Mouse (Mus musculus) lung, postnatal 0 days (tissue): ENCODE results near the gene Zfp493. TPM values are rescaled to one million over a fixed set of nuclear protein-coding genes. Genes with fewer than 3 reads are reported as not detected.
"Not testable (repeated sequence)": the region's sequence is repeated elsewhere in the genome, so short reads cannot be mapped to it uniquely, and the experiment has no call there.

Experiments
- ATAC-seq: fragments of 200-750 bp; cut with Nextera tagmentation; 2 replicates; pipeline ENCODE4 v1.8.0; 2017; ENCODE audit warnings: moderate library complexity
- DNase-seq: peaks from one replicate; pipeline ENCODE4 v3.0.0-alpha.2; 2016; ENCODE audit warnings: low spot score
- H3K27ac ChIP-seq: fragments of 300-500 bp; sonication (generic); 2 replicates; pipeline ENCODE4 v1.5.1; 2014; ENCODE audit warnings: antibody characterized with exemption, mild to moderate bottlenecking, low read length, mixed read lengths
- H3K27me3 ChIP-seq: fragments of 300-500 bp; sonication (generic); replicated peaks from 2 replicates; pipeline ENCODE4 v1.6.1; 2014; ENCODE audit warnings: low read length, mixed read lengths; ENCODE audit not compliant: insufficient read depth
- H3K36me3 ChIP-seq: fragments of 300-500 bp; sonication (generic); 2 replicates; pipeline ENCODE4 v1.6.1; 2014; ENCODE audit warnings: low read length, mixed read lengths; ENCODE audit not compliant: insufficient read depth
- H3K4me1 ChIP-seq: fragments of 300-500 bp; sonication (generic); 2 replicates; pipeline ENCODE4 v1.6.1; 2014; ENCODE audit warnings: antibody characterized with exemption, low read depth, low read length, mixed read lengths; ENCODE audit not compliant: insufficient read depth
- H3K4me2 ChIP-seq: fragments of 300-500 bp; sonication (generic); replicated peaks from 2 replicates; pipeline ENCODE4 v1.6.1; 2014; ENCODE audit warnings: low read depth, mild to moderate bottlenecking, low read length, moderate library complexity, mixed read lengths
- H3K4me3 ChIP-seq: fragments of 300-500 bp; sonication (generic); 2 replicates; pipeline ENCODE4 v1.5.1; 2014; ENCODE audit warnings: low read depth, low read length
- H3K9ac ChIP-seq: fragments of 300-500 bp; sonication (generic); replicated peaks from 2 replicates; pipeline ENCODE4 v1.6.1; 2014; ENCODE audit warnings: low read depth, mild to moderate bottlenecking
- H3K9me3 ChIP-seq: fragments of 300-500 bp; sonication (generic); 2 replicates; pipeline ENCODE4 v1.6.1; 2016; ENCODE audit warnings: low read length, mixed read lengths
- CTCF ChIP-seq: IDR thresholded peaks from 2 replicates; pipeline ENCODE4 v1.5.1; 2016; ENCODE audit warnings: antibody characterized with exemption, mild to moderate bottlenecking
- EP300 ChIP-seq: IDR thresholded peaks from 2 replicates; pipeline ENCODE4 v1.6.1; 2016; ENCODE audit warnings: antibody characterized with exemption, mild to moderate bottlenecking, control low read depth
- WGBS: fragments of 180-500 bp; shearing (Covaris S2); extraction: QIAGEN DNeasy Blood & Tissue Kit; methylation state at CpG from one replicate; pipeline ENCODE4 v1.1.7; 2014; 5-methylcytosine and 5-hydroxymethylcytosine counted together
- polyA plus RNA-seq: library from polyadenylated mRNA; unstranded; fragments of >200 nt; fragmentation: Nextera tagmentation; extraction: Ambion mirVana; gene quantifications from 2 replicates; pipeline ENCODE4 v1.2.1, GENCODE M21; 2015

Zfp493 gene
- polyA plus RNA-seq, result 0.75 and 0.93 TPM in 2 replicates

DNA sequence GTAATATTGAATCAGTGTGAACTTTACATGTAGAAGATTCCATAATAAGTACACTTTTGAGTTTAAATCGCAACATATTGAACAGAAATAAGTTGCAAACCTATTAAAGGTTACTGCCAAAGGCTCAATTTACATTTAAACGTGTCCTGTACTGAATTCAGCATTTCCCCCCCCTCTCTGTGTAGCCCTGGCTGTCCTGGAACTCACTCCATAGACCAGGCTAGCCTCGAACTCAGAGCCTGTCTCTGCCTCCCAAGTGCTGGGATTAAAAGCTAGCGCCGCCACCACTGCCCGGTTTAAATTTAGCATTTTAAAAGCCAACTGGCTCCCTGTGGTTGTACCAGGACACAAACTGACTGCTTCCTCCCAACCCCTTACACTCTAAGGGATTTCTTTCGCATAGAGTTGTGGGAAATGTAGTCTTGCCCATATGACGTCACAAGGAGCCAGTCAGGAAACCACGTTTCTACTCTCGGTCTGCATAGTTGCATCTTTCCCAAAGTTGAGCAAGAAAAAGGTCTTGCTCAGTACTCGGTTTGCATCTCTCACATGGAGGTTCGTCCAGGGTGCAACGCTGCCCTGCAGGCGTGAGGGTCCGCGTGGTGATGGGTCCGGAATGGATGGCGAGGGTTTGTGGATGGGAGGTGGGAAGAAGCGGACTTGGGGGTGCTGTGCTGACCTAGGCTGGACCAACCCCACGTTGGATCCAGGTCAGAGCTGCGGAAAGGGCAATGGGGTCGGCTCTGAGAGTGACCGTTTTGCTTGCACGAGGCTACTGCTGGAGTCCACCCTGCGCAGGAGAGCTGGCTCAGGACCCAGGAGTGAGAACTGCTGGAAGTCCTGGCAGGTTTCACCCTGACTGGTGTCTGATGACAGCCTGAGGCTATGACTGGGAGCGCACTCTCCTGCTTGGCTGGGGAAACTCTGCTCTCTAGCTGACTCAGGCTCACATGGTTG is at the start of gene Zfp493:
Gene Zfp493, plus strand, starts transcription at position 429 of the 957 bp plus-strand sequence.
- ATAC-seq (peak; percentile 97), DNase-seq (peak; percentile 95)
- H3K9me3 ChIP-seq, result no peaks in the 10 kb centered on the region
- peak within 1 kb of the TSS; percentile 48 for H3K9ac ChIP-seq
- no peaks in the 10 kb centered on the region for H3K27me3 ChIP-seq
- H3K4me1 ChIP-seq, result peaks cover 5% of the 10 kb centered on the region; the same call in 1 of the 2 replicates
- H3K4me2 ChIP-seq, result peak within 1 kb of the TSS; percentile 91
- H3K4me3 ChIP-seq, result peak within 1 kb of the TSS; percentile 59
- 8% methylated on average over 26 of the region's 26 CpGs for WGBS
- H3K27ac ChIP-seq, result peak within 1 kb of the TSS; percentile 40
- H3K36me3 ChIP-seq, result no peaks in the 10 kb centered on the region
- TF ChIP-seq EP300 (no peak), CTCF (no peak)

DNA sequence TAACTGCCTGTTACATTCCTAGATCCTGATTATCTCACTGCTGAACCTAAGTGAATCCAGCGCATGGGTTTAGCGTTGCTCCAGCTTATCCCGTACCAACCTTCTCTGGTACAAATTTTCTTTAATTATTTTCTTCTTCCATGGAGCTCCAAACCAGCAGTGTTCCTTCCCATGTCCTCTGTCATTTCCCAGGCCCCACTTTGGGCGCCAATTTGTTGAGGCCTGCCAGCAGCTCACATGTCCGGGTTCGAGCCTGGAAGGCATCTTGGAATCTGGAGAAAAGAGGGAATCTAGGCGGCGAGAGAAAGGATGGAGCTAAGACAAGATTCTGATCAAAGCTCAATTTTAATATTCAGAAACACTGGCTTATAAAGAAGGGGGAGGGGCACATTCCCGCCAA is 45.1 kb upstream of the Zfp493 start:
- not testable (repeated sequence) for H3K4me1 ChIP-seq, H3K36me3 ChIP-seq, ATAC-seq, H3K27me3 ChIP-seq, H3K4me2 ChIP-seq, H3K4me3 ChIP-seq, H3K27ac ChIP-seq, H3K9ac ChIP-seq, DNase-seq, H3K9me3 ChIP-seq
- WGBS, result 93% methylated on average over 9 of the region's 9 CpGs

DNA sequence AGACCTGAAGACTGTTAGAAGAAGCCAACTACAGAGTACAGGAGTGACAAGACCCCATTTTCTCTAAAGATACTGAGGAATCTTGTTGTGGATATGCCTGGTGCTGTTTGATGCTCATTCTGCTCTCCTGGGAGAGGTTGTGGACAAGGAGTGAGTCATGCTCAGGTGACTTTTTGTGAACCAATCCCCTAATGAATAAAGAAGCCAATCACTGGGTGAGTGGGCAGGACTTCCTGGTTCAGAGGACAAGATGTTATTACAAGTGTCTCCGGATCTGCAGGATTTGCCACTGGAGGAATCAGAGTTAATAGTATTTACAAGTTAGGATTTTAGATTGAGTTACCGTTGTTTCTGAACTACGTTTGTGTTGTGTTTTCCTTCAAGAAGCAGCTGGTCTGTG is 36.6 kb upstream of the Zfp493 start:
- Histone ChIP-seq H3K27ac (no peak overlapping the region), H3K4me3 (no peak overlapping the region), H3K27me3 (no peaks in the 10 kb centered on the region), H3K9ac (no peak overlapping the region), H3K4me1 (no peaks in the 10 kb centered on the region), H3K36me3 (peaks cover under 1% of the 10 kb centered on the region; the same call in 1 of the 2 replicates), H3K9me3 (peaks cover under 1% of the 10 kb centered on the region; the same call in 1 of the 2 replicates), H3K4me2 (no peak overlapping the region)
- no peak for ATAC-seq
- TF ChIP-seq EP300, result no peak
- TF ChIP-seq CTCF, result no peak
- DNase-seq, result no peak
- WGBS, result 92% methylated on average over 3 of the region's 3 CpGs

DNA sequence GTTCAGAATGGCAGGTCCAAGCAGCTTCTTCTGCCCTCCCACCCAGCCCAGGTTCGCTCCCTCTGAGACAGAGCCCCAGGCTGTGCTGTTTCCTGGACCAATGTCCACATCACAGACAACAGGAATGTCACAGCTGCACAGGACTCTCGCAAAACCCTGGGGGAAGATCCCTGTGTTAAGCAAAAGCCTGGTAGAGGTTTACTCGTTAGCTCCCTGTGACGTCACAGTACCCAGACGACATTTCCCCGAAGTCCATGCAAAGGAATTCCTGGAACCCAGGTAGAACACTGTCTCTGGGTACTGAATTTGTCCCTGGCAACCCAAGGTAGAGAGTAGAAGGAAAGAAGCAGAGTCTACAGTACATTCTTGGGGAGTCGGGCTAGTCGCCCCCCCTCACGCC is 35.6 kb upstream of the Zfp493 start:
- WGBS, result 87% methylated on average over 9 of the region's 9 CpGs
- no peak overlapping the region for H3K4me3 ChIP-seq
- no peak for TF ChIP-seq CTCF
- no peak for TF ChIP-seq EP300
- no peak overlapping the region for H3K27ac ChIP-seq
- ATAC-seq, result no peak
- no peaks in the 10 kb centered on the region for H3K27me3 ChIP-seq
- no peak overlapping the region for H3K9ac ChIP-seq
- peaks cover 4% of the 10 kb centered on the region; the same call in 1 of the 2 replicates for H3K9me3 ChIP-seq
- H3K36me3 ChIP-seq, result peaks cover 6% of the 10 kb centered on the region; the same call in 1 of the 2 replicates
- no peak for DNase-seq
- H3K4me1 ChIP-seq, result no peaks in the 10 kb centered on the region
- no peak overlapping the region for H3K4me2 ChIP-seq

- peak; percentile 23; the same call in 1 of the 2 replicates for TF ChIP-seq EP300
- TF ChIP-seq CTCF, result no peak
- peak within 1 kb of the TSS; percentile 73 for H3K4me3 ChIP-seq
- H3K27ac ChIP-seq, result peak within 1 kb of the TSS; percentile 77
- 5% methylated on average over 24 of the region's 24 CpGs for WGBS
- no peaks in the 10 kb centered on the region for H3K4me1 ChIP-seq
- peak; percentile 91 for DNase-seq
- no peaks in the 10 kb centered on the region for H3K9me3 ChIP-seq
- peak within 1 kb of the TSS; percentile 44; the same call in 1 of the 2 replicates for H3K9ac ChIP-seq
- no peaks in the 10 kb centered on the region for H3K27me3 ChIP-seq
- H3K4me2 ChIP-seq, result peak within 1 kb of the TSS; percentile 56
- ATAC-seq, result peak; percentile 92
- H3K36me3 ChIP-seq, result no peaks in the 10 kb centered on the region
Measured at GRCm38 (mm10) chr13:67754333-67755306, 24.9 kb upstream of the Zfp493 start, which contains the start of gene Zfp85. Zfp85 (minus strand) TSS chr13:67755228.
